Mouse (Mus musculus) brain, embryonic 14.5 days (tissue): ENCODE data around the gene Prmt6.

ENCODE experiments used
- CTCF ChIP-seq: fragments of 200-500 bp; IDR thresholded peaks from 2 replicates; pipeline ENCODE4 v1.5.1; 2012; ENCODE audit warnings: inconsistent platforms, mild to moderate bottlenecking, moderate library complexity, borderline replicate concordance; ENCODE audit not compliant: insufficient read depth, insufficient read length; ENCODE audit errors: extremely low read depth
- POLR2A ChIP-seq: fragments of 200-500 bp; IDR thresholded peaks from 2 replicates; pipeline ENCODE4 v1.6.1; 2012; ENCODE audit warnings: mild to moderate bottlenecking, inconsistent platforms, borderline replicate concordance; ENCODE audit not compliant: poor library complexity, insufficient read depth, insufficient read length, severe bottlenecking; ENCODE audit errors: extremely low read depth

GRCm38 (mm10) chr3:110282651-110283050 is 31.9 kb upstream of the Prmt6 start:
- TF ChIP-seq CTCF (no peak), POLR2A (no peak)
